Mouse (Mus musculus) left cerebral cortex, adult 2 months (tissue): Measurements from ENCODE around the gene Zcwpw1. TPM values are rescaled to one million over a fixed set of nuclear protein-coding genes. Genes with fewer than 3 reads are reported as not detected.

Source experiments
- DNase-seq, 2 experiments: peaks; one replicate each; pipeline ENCODE4 v3.0.0; 2021 to 2022; ENCODE audit warnings: low spot score in 2 of 2, mixed read lengths in 1 of 2; ENCODE audit errors: extremely low spot score in 1 of 2
- H3K27ac ChIP-seq: fragments of 200-600 bp; 2 replicates; pipeline ENCODE4 v1.8.1; 2022
- H3K4me3 ChIP-seq: fragments of 200-600 bp; 2 replicates; pipeline ENCODE4 v1.8.1; 2022
- CTCF ChIP-seq: fragments of 200-600 bp; IDR thresholded peaks from 2 replicates; pipeline ENCODE4 v1.8.1; 2022; ENCODE audit warnings: antibody characterized with exemption, mild to moderate bottlenecking, moderate library complexity
- intact Hi-C: fragments of 180-260 bp; cut with DNase I; formaldehyde crosslinking; loops from one replicate; pipeline ENCODE4 v1.15.1; 2025
- total RNA-seq, 2 experiments: library from RNA; stranded (reverse); gene quantifications; 2 replicates each; pipeline ENCODE4 v1.2.3; 2021

Zcwpw1 gene
- total RNA-seq, 2 experiments from 2014 or later = 5.7 to 8.2 TPM

DNA sequence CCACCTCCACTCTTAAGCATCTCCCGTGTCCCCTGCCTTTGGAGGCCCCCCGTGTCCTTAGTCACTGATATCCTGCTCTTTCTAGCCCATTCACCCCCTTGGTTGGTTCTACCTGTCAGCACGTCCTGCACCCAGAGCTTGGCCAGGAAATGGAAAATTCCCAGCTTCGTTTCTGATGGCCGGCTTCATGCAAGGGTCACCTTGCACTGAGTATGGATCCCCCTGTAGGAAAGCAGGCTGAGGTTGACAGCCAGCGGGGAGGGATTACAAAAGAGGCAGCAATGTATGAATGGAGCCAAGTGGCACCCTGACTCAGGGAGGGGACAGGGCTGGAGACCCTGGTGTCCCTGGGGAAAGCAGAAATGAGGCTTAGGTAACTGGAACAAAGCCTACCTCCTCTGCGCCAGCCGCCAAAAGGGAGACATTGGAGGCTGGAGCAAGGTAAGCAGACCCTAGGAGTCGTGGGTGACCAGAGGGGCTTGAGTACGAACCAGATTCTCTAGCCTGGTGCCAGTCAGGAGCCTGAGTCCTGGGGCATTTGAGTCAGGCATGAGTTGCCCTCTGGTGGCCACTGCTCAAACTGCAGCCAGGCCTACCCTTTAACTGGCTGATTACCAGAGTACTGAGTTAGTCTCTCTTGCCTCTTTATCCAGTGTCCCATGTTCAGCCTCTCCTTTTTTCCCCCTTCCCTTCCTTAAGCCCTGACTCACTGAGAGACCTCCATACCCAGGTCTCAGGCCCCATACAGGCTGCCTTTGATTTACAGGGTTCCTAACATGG lies 30.5 kb upstream of the Zcwpw1 start:
- peak; percentile 84 to 90 for DNase-seq
- intact Hi-C loops = loop anchor here (1.0 kb wide), 1 partner anchor 100 kb away; no protein-coding TSS in a partner anchor
- peak; percentile 96 for TF ChIP-seq CTCF
- Histone ChIP-seq H3K4me3 (no peak overlapping the region), H3K27ac (peak overlapping the region; percentile 32; the same call in 1 of the 2 replicates)

DNA sequence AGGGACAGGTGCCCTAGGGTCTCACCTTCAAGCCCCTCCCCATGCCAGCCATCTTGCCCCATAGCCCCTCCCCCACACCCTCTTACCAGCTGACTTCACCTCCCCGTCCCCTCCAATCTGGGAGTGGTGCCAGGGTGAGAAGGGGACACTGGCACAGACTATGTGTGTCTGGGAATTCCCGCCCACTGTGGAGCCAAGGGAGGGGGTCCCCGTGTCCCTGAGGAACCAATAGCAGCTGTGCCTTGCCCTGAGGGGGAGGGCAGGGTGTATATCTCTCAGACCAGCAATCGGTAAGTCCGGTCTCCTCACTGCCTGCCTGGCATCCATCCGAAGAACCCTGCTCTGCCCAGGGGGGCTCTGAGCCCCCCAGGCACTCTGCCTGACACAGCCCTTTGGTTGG lies 29.7 kb upstream of the Zcwpw1 start:
- Histone ChIP-seq H3K4me3 (peak overlapping the region; percentile 47), H3K27ac (peak overlapping the region; percentile 92)
- DNase-seq = peak; percentile 57 to 82
- intact Hi-C loops = loop anchor here (1.0 kb wide), 1 partner anchor 101 kb away; no protein-coding TSS in a partner anchor
- no peak for TF ChIP-seq CTCF

- intact Hi-C loops = no loop called here
- TF ChIP-seq CTCF = no peak
- peak overlapping the region; percentile 92 for H3K27ac ChIP-seq
- H3K4me3 ChIP-seq = peak overlapping the region; percentile 47
- DNase-seq = no peak
Measured at GRCm38 (mm10) chr5:137758921-137759534, 28.6 kb upstream of the Zcwpw1 start.

DNA sequence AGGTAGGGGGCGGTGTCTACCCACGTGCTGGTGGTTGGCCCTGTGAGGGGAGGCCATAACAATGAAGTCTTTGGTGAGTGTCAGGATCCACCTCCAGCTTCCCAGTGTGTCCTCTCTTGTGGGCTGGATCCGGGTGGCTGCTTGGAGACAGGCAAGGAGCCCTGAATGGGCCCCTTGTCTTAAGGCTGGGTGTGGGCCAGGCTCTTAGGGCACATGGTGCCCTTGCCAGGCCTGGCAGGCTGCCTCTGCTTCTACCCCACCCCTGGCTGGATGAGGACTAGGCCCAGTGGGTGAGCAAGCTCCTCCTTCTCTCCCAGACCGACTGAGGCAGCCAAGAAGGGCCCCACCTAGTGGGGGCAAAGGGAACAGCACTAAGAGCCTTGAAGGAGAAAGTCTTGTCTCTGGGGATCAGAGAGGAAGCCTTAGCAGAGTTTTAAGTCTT lies 27.6 kb upstream of the Zcwpw1 start:
- intact Hi-C loops = no loop called here
- peak; percentile 83 to 86 for DNase-seq
- Histone ChIP-seq H3K27ac (no peak overlapping the region; the same call in 1 of the 2 replicates), H3K4me3 (no peak overlapping the region)
- peak; percentile 92 for TF ChIP-seq CTCF

DNA sequence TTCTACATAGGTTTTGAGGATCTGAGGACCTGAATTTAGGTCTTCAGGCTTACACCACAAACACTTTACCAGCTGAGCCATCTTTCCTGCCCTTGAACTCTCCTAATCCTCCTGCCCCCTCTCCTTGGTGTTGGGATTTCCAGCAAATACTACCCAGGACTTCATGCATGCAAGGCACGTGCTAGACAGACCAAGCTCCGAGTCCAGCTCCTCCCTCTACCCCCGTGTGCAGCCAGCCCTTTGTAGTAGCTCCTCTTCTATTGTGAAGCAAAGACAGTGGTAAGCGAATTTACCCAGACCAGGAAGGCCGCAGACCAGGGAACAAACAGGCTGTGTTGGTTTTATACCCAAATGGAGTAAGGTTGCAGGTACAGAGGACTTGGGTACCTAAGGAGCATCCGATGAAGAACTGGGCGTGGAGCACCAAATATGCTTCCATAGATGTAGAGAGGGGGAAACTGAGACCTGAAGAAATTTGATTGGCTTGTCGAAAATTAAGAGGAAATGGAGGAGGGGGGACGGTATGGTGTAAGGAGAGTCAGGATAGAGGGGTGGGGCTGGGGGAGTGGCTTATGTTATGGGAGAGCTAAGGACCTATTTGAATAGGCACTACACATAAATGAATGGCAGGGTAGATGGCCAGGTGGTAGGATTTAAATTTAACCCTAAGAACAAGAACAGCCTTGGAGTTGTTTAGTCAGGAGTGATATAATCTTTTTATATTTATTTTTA lies 22.8 kb upstream of the Zcwpw1 start:
- no peak for TF ChIP-seq CTCF
- DNase-seq = no peak
- Histone ChIP-seq H3K4me3 (no peak overlapping the region), H3K27ac (no peak overlapping the region)
- intact Hi-C loops = no loop called here

- DNase-seq = no peak
- TF ChIP-seq CTCF = peak; percentile 55
- no peak overlapping the region for H3K4me3 ChIP-seq
- no peak overlapping the region for H3K27ac ChIP-seq
- intact Hi-C loops = no loop called here
Measured at GRCm38 (mm10) chr5:137766270-137766669, 21.3 kb upstream of the Zcwpw1 start.

DNA sequence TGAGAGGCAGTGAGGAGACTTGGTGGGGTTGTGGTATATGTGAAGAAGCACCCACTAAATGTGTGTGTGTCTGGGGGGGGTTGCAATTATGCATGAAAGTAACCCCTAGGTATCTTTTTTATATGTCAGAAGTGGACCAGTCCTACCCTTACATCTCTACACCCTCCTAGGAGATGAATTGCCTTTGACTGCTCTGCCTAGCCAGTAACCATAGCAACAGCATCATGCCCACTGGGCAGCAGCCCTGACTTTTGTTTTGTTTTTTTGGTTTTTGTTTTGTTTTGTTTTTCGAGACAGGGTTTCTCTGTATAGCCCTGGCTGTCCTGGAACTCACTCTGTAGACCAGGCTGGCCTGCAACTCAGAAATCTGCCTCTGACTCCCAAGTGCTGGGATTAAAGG lies 19.1 kb upstream of the Zcwpw1 start:
- TF ChIP-seq CTCF = no peak
- DNase-seq = no peak
- intact Hi-C loops = no loop called here
- no peak overlapping the region for H3K4me3 ChIP-seq
- H3K27ac ChIP-seq = no peak overlapping the region

DNA sequence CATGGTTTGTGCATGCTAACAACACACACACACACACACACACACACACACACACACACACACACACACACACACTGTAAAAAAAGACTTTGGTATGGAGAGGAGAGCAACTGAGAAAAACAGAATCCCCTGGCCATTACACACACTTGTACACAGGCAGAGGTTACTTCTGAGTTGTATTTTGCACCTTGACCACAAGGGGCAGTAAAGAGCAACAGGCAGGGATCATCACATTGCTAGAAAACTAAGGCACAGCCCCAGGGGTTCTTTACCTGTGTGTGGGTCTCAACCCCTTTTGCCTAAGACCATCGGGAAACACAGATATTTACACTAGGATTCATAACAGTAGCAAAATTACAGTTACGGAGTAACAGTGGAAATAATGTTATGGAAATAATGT lies 16.9 kb upstream of the Zcwpw1 start:
- intact Hi-C loops = no loop called here
- H3K27ac ChIP-seq = no peak overlapping the region
- TF ChIP-seq CTCF = peak; percentile 71
- no peak for DNase-seq
- H3K4me3 ChIP-seq = no peak overlapping the region

GRCm38 (mm10) chr5:137772755-137773154 lies 14.8 kb upstream of the Zcwpw1 start:
- DNase-seq = no peak
- TF ChIP-seq CTCF = no peak
- intact Hi-C loops = no loop called here
- Histone ChIP-seq H3K4me3 (no peak overlapping the region), H3K27ac (no peak overlapping the region)

DNA sequence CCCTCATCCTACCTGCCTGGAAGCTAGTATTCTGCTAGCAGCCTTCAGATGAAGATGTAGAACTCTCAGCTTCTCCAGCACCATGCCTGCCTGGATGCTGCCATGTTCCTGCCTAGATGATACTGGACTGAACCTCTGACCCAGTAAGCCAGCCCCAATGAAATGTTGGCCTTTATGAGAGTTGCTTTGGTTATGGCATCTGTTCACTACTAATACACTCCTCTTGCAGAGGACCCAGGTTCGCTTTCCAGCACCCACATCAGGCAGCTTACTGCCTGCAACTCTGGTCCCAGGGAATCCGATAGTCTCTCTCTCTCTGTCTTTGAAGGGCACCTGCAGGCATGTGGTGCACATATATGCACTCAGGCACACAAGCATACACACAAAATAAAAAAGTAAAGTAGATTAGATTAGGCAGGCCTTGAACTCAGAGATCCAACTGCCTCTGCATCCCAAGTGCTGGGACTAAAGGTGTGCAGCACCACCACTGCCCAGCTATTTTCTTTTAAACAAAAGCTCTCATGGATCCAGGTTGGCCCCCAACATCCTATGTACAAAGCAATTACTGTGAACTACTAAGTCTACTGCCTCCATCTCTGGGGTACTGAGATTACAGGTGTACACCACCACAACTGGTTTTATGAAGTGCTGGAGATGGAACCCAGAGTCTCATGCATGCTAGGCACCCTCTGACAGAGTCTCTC lies 11.9 kb upstream of the Zcwpw1 start:
- intact Hi-C loops = loop anchor here (5.0 kb wide), 1 partner anchor 438 kb away; no protein-coding TSS in a partner anchor
- Histone ChIP-seq H3K4me3 (no peak overlapping the region), H3K27ac (no peak overlapping the region)
- no peak for TF ChIP-seq CTCF
- peak in 1 of 2 experiments; percentile 3 for DNase-seq

DNA sequence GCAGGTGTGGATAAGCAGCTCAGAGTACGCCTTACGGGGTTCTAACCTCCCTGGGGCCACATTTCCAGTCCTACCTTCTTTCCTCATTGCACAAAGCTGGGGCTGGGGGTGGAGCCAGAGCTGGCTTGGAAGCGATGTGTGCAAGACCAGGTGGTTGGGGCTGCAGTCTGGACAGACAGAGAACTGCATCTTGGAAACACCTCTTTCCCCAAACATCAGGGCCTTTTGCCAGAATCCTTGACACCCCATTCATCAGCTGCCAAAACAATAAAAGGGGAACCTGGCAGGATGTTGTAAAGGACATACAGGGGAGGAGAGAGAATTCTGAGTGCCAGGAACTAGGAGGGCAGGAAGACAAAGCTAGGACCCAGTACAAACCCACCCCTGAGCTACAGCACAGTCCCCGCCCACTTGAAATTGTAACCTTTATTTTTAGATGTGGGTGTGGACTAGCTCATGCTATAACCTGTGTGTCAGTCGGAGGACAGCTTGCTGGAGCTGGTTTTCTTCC lies 11.1 kb upstream of the Zcwpw1 start:
- intact Hi-C loops = loop anchor here (5.0 kb wide), 1 partner anchor 439 kb away; no protein-coding TSS in a partner anchor
- TF ChIP-seq CTCF = no peak
- H3K4me3 ChIP-seq = no peak overlapping the region
- no peak overlapping the region for H3K27ac ChIP-seq
- DNase-seq = peak in 1 of 2 experiments; percentile 11
